Comparison of ENCODE assay signal across 10 mouse cellular contexts in genomic region chr2:11567781-11568362, GRCm38 (mm10). TPM values are rescaled to one million over a fixed set of nuclear protein-coding genes. Genes with fewer than 3 reads are reported as not detected.
A peak's percentile ranks its signal among the peaks of the same experiment; 100 is the strongest.
DNase-seq lines count a peak whose midpoint lies in the region; ATAC-seq and TF ChIP-seq lines count a peak whose summit lies in the region.
"Had no signal": no experiment of that assay in that cellular context is flagged by ENCODE, and none has a peak within 500 bp of the region (broad histone marks: within the 10 kb centered on the region; RNA-seq: fewer than 3 reads in every experiment).

No protein-coding gene starts in this region.

- peak; percentile 50 for TF ChIP-seq CTCF in forebrain, postnatal 0 days (IDR thresholded peaks at IDR 0.05; ENCODE audit: low read depth)
- TF ChIP-seq CTCF in thymus, adult 2 months (IDR thresholded peaks at IDR 0.05; ENCODE audit: borderline replicate concordance, control insufficient read depth, extremely low read depth, insufficient read depth, low read length, poor library complexity) = no peak
- no peak for TF ChIP-seq CTCF in cerebellum, adult 2 months (IDR thresholded peaks at IDR 0.05; ENCODE audit: borderline replicate concordance, insufficient read depth, low read depth, low read length)

- H3K4me2 ChIP-seq in forebrain, postnatal 0 days (ENCODE audit: low read depth) = no peak overlapping the region
- H3K4me2 ChIP-seq in forebrain, embryonic 15.5 days (replicated peaks) = no peak overlapping the region
- H3K4me2 ChIP-seq in midbrain, embryonic 16.5 days (ENCODE audit: low read length) = no peak overlapping the region

- no peak overlapping the region for H3K9ac ChIP-seq in forebrain, postnatal 0 days
- H3K9ac ChIP-seq in forebrain, embryonic 15.5 days (replicated peaks) = no peak overlapping the region
- no peak overlapping the region for H3K9ac ChIP-seq in midbrain, embryonic 16.5 days (ENCODE audit: low read depth, low read length)

- no peak overlapping the region for H3K27ac ChIP-seq in forebrain, postnatal 0 days (ENCODE audit: low read depth, low read length)
- no peak overlapping the region for H3K27ac ChIP-seq in forebrain, embryonic 15.5 days (replicated peaks)
- H3K27ac ChIP-seq in midbrain, embryonic 10.5 days (replicated peaks) = no peak overlapping the region
- no peak overlapping the region for H3K27ac ChIP-seq in midbrain, embryonic 16.5 days (ENCODE audit: low read length)
- no peak overlapping the region for H3K27ac ChIP-seq in thymus, adult 2 months (ENCODE audit: control insufficient read depth, insufficient read depth, low read length)
- H3K27ac ChIP-seq in cerebellum, adult 2 months (ENCODE audit: insufficient read depth, low read length) = no peak overlapping the region
- H3K27ac ChIP-seq: macrophage had no signal

- H3K36me3 ChIP-seq in forebrain, postnatal 0 days (ENCODE audit: insufficient read depth) = no peaks in the 10 kb centered on the region
- H3K36me3 ChIP-seq in forebrain, embryonic 15.5 days = no peaks in the 10 kb centered on the region
- no peaks in the 10 kb centered on the region for H3K36me3 ChIP-seq in midbrain, embryonic 10.5 days
- no peaks in the 10 kb centered on the region for H3K36me3 ChIP-seq in midbrain, embryonic 16.5 days (ENCODE audit: control insufficient read depth, insufficient read depth, low read length)
- H3K36me3 ChIP-seq in thymus, adult 2 months (ENCODE audit: control insufficient read depth, insufficient read depth, low read length) = no peaks in the 10 kb centered on the region

- no peaks in the 10 kb centered on the region for H3K4me1 ChIP-seq in forebrain, postnatal 0 days (ENCODE audit: insufficient read depth)
- H3K4me1 ChIP-seq in forebrain, embryonic 15.5 days = no peaks in the 10 kb centered on the region
- H3K4me1 ChIP-seq in midbrain, embryonic 10.5 days = no peaks in the 10 kb centered on the region
- no peaks in the 10 kb centered on the region for H3K4me1 ChIP-seq in midbrain, embryonic 16.5 days (ENCODE audit: control insufficient read depth, insufficient read depth, low read length)
- H3K4me1 ChIP-seq in thymus, adult 2 months (replicated peaks; ENCODE audit: control insufficient read depth, insufficient read depth, low read length) = peaks cover 4% of the 10 kb centered on the region; the same call in 1 of the 2 replicates
- no peaks in the 10 kb centered on the region for H3K4me1 ChIP-seq in cerebellum, adult 2 months (ENCODE audit: control insufficient read depth, insufficient read depth, low read length)

- H3K9me3 ChIP-seq in forebrain, postnatal 0 days (ENCODE audit: low read length) = no peaks in the 10 kb centered on the region
- no peaks in the 10 kb centered on the region for H3K9me3 ChIP-seq in forebrain, embryonic 15.5 days
- H3K9me3 ChIP-seq in midbrain, embryonic 10.5 days (replicated peaks) = no peaks in the 10 kb centered on the region
- no peaks in the 10 kb centered on the region for H3K9me3 ChIP-seq in midbrain, embryonic 16.5 days (replicated peaks; ENCODE audit: control insufficient read depth, low read length, poor library complexity, severe bottlenecking)

- H3K27me3 ChIP-seq in forebrain, postnatal 0 days (ENCODE audit: insufficient read depth, low read length) = no peaks in the 10 kb centered on the region
- no peaks in the 10 kb centered on the region for H3K27me3 ChIP-seq in forebrain, embryonic 15.5 days
- no peaks in the 10 kb centered on the region for H3K27me3 ChIP-seq in midbrain, embryonic 10.5 days (ENCODE audit: low read depth, poor library complexity, severe bottlenecking)
- no peaks in the 10 kb centered on the region for H3K27me3 ChIP-seq in midbrain, embryonic 16.5 days (ENCODE audit: control insufficient read depth, insufficient read depth, low read depth, low read length)
- H3K27me3 ChIP-seq in thymus, adult 2 months (ENCODE audit: control insufficient read depth, insufficient read depth, low read length) = no peaks in the 10 kb centered on the region
- no peaks in the 10 kb centered on the region for H3K27me3 ChIP-seq in cerebellum, adult 2 months (ENCODE audit: control insufficient read depth, insufficient read depth, low read length)

- no peak for ATAC-seq in forebrain, postnatal 0 days
- no peak for ATAC-seq in forebrain, embryonic 15.5 days (replicated peaks)
- no peak for ATAC-seq in midbrain, embryonic 16.5 days
- ATAC-seq in common myeloid progenitor, adult 5-6 weeks (replicated peaks; ENCODE audit: low read depth, poor library complexity, severe bottlenecking) = peak; percentile 33

- 60% methylated on average over 4 of the region's 4 CpGs for WGBS in forebrain, postnatal 0 days
- WGBS in forebrain, embryonic 15.5 days = 69% methylated on average over 4 of the region's 4 CpGs
- 68% methylated on average over 4 of the region's 4 CpGs for WGBS in midbrain, embryonic 10.5 days
- 65% methylated on average over 4 of the region's 4 CpGs for WGBS in midbrain, embryonic 16.5 days
- 59% methylated on average over 4 of the region's 4 CpGs for WGBS in thymus, adult 2 months
- 61% methylated on average over 4 of the region's 4 CpGs for WGBS in cerebellum, adult 2 months

- TF ChIP-seq POLR2A in thymus, adult 2 months (IDR thresholded peaks at IDR 0.05; ENCODE audit: control insufficient read depth, extremely low read depth, insufficient read depth, low read length, poor library complexity) = no peak
- no peak for TF ChIP-seq POLR2A in cerebellum, adult 2 months (IDR thresholded peaks at IDR 0.05; ENCODE audit: borderline replicate concordance, insufficient read depth, low read length)

- no peak for DNase-seq in forebrain, postnatal 0 days
- peak; percentile 32 for DNase-seq in midbrain, embryonic 10.5 days (ENCODE audit: low spot score)
- peak; percentile 66 for DNase-seq in lung, postnatal 36 days
- DNase-seq in thymus, adult 2 months = peak; percentile 75
- no peak for DNase-seq in cerebellum, adult 2 months

- H3K4me3 ChIP-seq in forebrain, postnatal 0 days (ENCODE audit: low read depth, low read length) = no peak overlapping the region
- H3K4me3 ChIP-seq in forebrain, embryonic 15.5 days = no peak overlapping the region
- H3K4me3 ChIP-seq in midbrain, embryonic 10.5 days = no peak overlapping the region
- no peak overlapping the region for H3K4me3 ChIP-seq in midbrain, embryonic 16.5 days (ENCODE audit: low read depth, low read length)
- no peak overlapping the region for H3K4me3 ChIP-seq in thymus, adult 2 months (ENCODE audit: control insufficient read depth, insufficient read depth, low read length)
- H3K4me3 ChIP-seq in cerebellum, adult 2 months (replicated peaks; ENCODE audit: insufficient read depth, low read depth, low read length) = no peak overlapping the region

RNA-seq across cellular contexts. Expression of gene Pfkfb3, which starts 14.0 kb away (rescaled TPM):
- total RNA-seq in forebrain, postnatal 0 days (2014; rRNA removed) = 19.2 and 22.5 TPM in 2 replicates
- polyA plus RNA-seq in forebrain, postnatal 0 days (2015; fragmentation: Nextera tagmentation; extraction: Ambion mirVana) = 21.0 and 28.9 TPM in 2 replicates
- polyA plus RNA-seq in forebrain, embryonic 15.5 days (2015; fragmentation: Nextera tagmentation; extraction: Ambion mirVana) = 32.5 and 33.5 TPM in 2 replicates
- 13.3 TPM in 2 replicates for polyA plus RNA-seq in midbrain, embryonic 10.5 days (2016; fragmentation: Nextera tagmentation; extraction: Ambion mirVana)
- 34.2 and 35.4 TPM in 2 replicates for polyA plus RNA-seq in midbrain, embryonic 16.5 days (2015; fragmentation: Nextera tagmentation; extraction: Ambion mirVana)
- total RNA-seq in common myeloid progenitor, adult 5-6 weeks (2017) = 12.1 and 30.2 TPM in 2 replicates
- 46.1 and 47.2 TPM in 2 replicates for polyA plus RNA-seq in thymus, adult 2 months (2012; rRNA removed)
- 33.8 and 38.2 TPM in 2 replicates for polyA plus RNA-seq in cerebellum, adult 2 months (2012; rRNA removed)

RNA-seq across cellular contexts. Expression of gene Rbm17, which starts 36.1 kb away (rescaled TPM):
- 95.3 and 95.4 TPM in 2 replicates for total RNA-seq in forebrain, postnatal 0 days (2014; rRNA removed)
- polyA plus RNA-seq in forebrain, postnatal 0 days (2015; fragmentation: Nextera tagmentation; extraction: Ambion mirVana) = 129 and 130 TPM in 2 replicates
- polyA plus RNA-seq in forebrain, embryonic 15.5 days (2015; fragmentation: Nextera tagmentation; extraction: Ambion mirVana) = 139 and 140 TPM in 2 replicates
- 192 and 197 TPM in 2 replicates for polyA plus RNA-seq in midbrain, embryonic 10.5 days (2016; fragmentation: Nextera tagmentation; extraction: Ambion mirVana)
- polyA plus RNA-seq in midbrain, embryonic 16.5 days (2015; fragmentation: Nextera tagmentation; extraction: Ambion mirVana) = 132 TPM in 2 replicates
- total RNA-seq in common myeloid progenitor, adult 5-6 weeks (2017) = 153 and 213 TPM in 2 replicates
- polyA plus RNA-seq in thymus, adult 2 months (2012; rRNA removed) = 83.6 and 84.8 TPM in 2 replicates
- polyA plus RNA-seq in cerebellum, adult 2 months (2012; rRNA removed) = 136 and 137 TPM in 2 replicates

RNA-seq across cellular contexts. Expression of gene Gm17490, which starts 58.2 kb away (rescaled TPM):
- not detected in 2 replicates for total RNA-seq in forebrain, postnatal 0 days (2014; rRNA removed)
- polyA plus RNA-seq in forebrain, postnatal 0 days (2015; fragmentation: Nextera tagmentation; extraction: Ambion mirVana) = not detected in 2 replicates
- not detected in 2 replicates for polyA plus RNA-seq in forebrain, embryonic 15.5 days (2015; fragmentation: Nextera tagmentation; extraction: Ambion mirVana)
- not detected in 2 replicates for polyA plus RNA-seq in midbrain, embryonic 10.5 days (2016; fragmentation: Nextera tagmentation; extraction: Ambion mirVana)
- polyA plus RNA-seq in midbrain, embryonic 16.5 days (2015; fragmentation: Nextera tagmentation; extraction: Ambion mirVana) = not detected in 2 replicates
- total RNA-seq in common myeloid progenitor, adult 5-6 weeks (2017) = not detected in 2 replicates
- not detected in 2 replicates for polyA plus RNA-seq in thymus, adult 2 months (2012; rRNA removed)
- not detected in 2 replicates for polyA plus RNA-seq in cerebellum, adult 2 months (2012; rRNA removed)
- total RNA-seq: heart, adult 18-20 months had no signal
- polyA plus RNA-seq: macrophage had no signal

Comparison
In these comparisons a context has a peak if more than half of its experiments do, and no peak if none do; other contexts are left out.
1. DNase-seq: peak in midbrain, embryonic 10.5 days (single experiment), lung, postnatal 36 days (single experiment) and thymus, adult 2 months (single experiment); none in forebrain, postnatal 0 days (single experiment) and cerebellum, adult 2 months (0 of 2).